Mouse (Mus musculus): ENCODE results near the gene Hist1h4i. TPM values are rescaled to one million over a fixed set of nuclear protein-coding genes. Genes with fewer than 3 reads are reported as not detected.

The Hist1h4i gene
- polyA plus RNA-seq, 2 experiments = 36.5 to 87.2 TPM

DNA sequence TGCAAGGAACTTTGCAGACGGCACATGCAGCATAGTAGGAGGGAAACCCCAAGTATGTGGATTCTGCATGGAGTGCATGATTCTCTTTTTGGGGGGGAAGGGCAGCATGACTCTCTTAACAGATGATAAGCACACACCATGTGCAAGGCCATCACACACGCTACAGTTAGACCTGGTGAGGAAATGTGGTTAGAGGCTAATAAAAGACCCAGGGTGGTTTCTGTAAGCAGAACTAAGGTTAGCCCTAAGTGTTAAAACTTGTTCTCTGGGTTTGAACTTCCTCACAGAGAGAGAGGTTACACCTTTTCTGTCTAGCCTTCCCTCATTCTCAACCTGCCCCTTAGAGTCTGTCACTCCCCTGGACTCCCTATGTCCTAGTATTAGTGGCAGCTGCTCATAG is 39.8 kb downstream of the Hist1h4i start:
- ATAC-seq (ENCODE audit: insufficient read depth) (no peak), DNase-seq (ENCODE audit: low read depth in 3 of 3, low spot score in 3 of 3) (no peak)
- no peak overlapping the region for H3K9ac ChIP-seq (replicated peaks)
- peaks cover 88% of the 10 kb centered on the region for H3K27me3 ChIP-seq (ENCODE audit: control insufficient read depth, insufficient read depth, low read length)
- peaks cover 0 to 19% of the 10 kb centered on the region in 2 experiments; a peak in 3 of 4 replicates for H3K4me1 ChIP-seq (replicated peaks; ENCODE audit: control insufficient read depth in 2 of 2, insufficient read depth in 2 of 2, low read length in 1 of 2)
- TF ChIP-seq CTCF (IDR thresholded peaks at IDR 0.05; ENCODE audit: low read depth) = no peak
- TF ChIP-seq EP300 (IDR thresholded peaks at IDR 0.05; ENCODE audit: low read depth) = no peak
- H3K4me3 ChIP-seq (ENCODE audit: insufficient read depth in 1 of 2, low read depth in 2 of 2, low read length in 2 of 2) = no peak overlapping the region
- H3K36me3 ChIP-seq (replicated peaks; ENCODE audit: control insufficient read depth, insufficient read depth, low read depth) = no peaks in the 10 kb centered on the region
- H3K9me3 ChIP-seq (ENCODE audit: control insufficient read depth, low read length) = no peaks in the 10 kb centered on the region
- no peak overlapping the region for H3K27ac ChIP-seq
- 21% methylated on average over 2 of the region's 2 CpGs for WGBS (ENCODE audit: insufficient replicate concordance)
- 0 out of 2 replicates have a peak overlapping the region, but pooled peaks have one; percentile 15 for H3K4me2 ChIP-seq (ENCODE audit: low read depth)

DNA sequence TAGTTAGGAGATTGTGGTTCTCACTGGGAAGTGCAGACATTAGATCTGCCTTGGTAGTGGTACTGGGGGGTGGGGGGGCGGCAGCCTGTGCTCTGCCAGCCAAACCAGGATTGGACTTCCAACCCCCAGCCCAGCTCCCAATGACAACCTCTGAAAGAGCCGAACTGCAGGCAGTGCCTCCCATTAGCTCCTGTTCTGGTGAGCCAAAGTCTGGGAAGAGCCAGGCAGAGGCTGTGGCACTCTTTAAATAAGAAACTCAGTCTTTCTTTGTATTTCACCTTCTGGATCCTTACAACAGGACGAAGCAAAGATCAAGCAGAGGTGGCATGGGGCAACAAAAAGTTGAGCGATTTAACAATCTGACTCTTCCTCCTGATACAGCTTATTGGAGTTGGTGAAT is 42.0 kb downstream of the Hist1h4i start:
- TF ChIP-seq CTCF (IDR thresholded peaks at IDR 0.05; ENCODE audit: low read depth) (no peak), EP300 (IDR thresholded peaks at IDR 0.05; ENCODE audit: low read depth) (no peak)
- no peaks in the 10 kb centered on the region for H3K36me3 ChIP-seq (replicated peaks; ENCODE audit: control insufficient read depth, insufficient read depth, low read depth)
- WGBS (ENCODE audit: insufficient replicate concordance) = 49% methylated on average over 4 of the region's 4 CpGs
- no peak overlapping the region for H3K4me2 ChIP-seq (ENCODE audit: low read depth)
- ATAC-seq (ENCODE audit: insufficient read depth) (no peak), DNase-seq (ENCODE audit: low read depth in 3 of 3, low spot score in 3 of 3) (no peak)
- peaks cover 78% of the 10 kb centered on the region for H3K27me3 ChIP-seq (ENCODE audit: control insufficient read depth, insufficient read depth, low read length)
- H3K4me1 ChIP-seq (replicated peaks; ENCODE audit: control insufficient read depth in 2 of 2, insufficient read depth in 2 of 2, low read length in 1 of 2) = peaks cover 0 to 27% of the 10 kb centered on the region in 2 experiments; a peak in 3 of 4 replicates
- H3K9me3 ChIP-seq (ENCODE audit: control insufficient read depth, low read length) = no peaks in the 10 kb centered on the region
- no peak overlapping the region for H3K9ac ChIP-seq (replicated peaks)
- no peak overlapping the region for H3K27ac ChIP-seq
- no peak overlapping the region for H3K4me3 ChIP-seq (ENCODE audit: insufficient read depth in 1 of 2, low read depth in 2 of 2, low read length in 2 of 2)

DNA sequence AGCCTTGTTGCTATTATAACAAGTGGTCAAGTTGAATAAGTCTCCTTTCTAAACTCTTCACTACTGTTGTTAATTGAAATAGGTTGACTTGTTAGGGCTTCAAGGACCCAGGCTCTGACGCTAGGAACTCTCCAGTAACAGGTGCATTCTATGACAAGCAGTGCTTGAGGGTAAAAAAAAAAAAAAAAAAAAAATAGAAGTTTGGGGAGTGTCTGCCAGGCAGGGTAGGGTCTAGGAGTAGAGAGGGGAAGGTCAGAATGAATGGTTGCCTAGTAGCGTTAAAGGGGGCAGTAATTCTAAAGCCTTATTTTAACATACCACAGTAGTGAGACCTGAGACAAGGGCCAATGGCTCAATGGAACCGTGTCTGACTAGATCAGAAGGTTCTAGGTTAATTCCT is 42.8 kb downstream of the Hist1h4i start:
- TF ChIP-seq EP300 (IDR thresholded peaks at IDR 0.05; ENCODE audit: low read depth) = no peak
- TF ChIP-seq CTCF (IDR thresholded peaks at IDR 0.05; ENCODE audit: low read depth) = no peak
- 37% methylated on average over 3 of the region's 3 CpGs for WGBS (ENCODE audit: insufficient replicate concordance)
- peaks cover 70% of the 10 kb centered on the region for H3K27me3 ChIP-seq (ENCODE audit: control insufficient read depth, insufficient read depth, low read length)

DNA sequence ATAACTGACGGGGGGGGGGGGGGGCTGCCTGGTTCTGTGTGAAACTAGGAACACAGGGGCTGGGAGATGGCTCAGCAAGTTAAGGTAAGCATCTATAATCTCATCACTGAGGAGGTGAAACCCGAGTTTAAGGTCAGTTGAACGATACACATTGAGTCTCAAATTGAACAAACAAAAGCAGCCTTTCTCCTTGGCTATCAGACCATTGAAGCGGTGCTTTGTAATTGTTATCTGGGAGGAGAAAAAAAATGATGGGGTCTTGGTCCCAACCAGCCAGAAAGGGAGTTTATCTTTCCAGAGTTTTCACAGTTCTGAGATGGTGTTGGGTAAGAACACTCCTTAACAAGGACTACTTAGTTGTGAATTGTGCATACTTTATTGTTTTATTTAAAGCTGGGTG is 43.3 kb downstream of the Hist1h4i start:
- no peak overlapping the region for H3K9ac ChIP-seq (replicated peaks)
- TF ChIP-seq CTCF (IDR thresholded peaks at IDR 0.05; ENCODE audit: low read depth) = no peak
- TF ChIP-seq EP300 (IDR thresholded peaks at IDR 0.05; ENCODE audit: low read depth) = no peak
- ATAC-seq (ENCODE audit: insufficient read depth) (no peak), DNase-seq (ENCODE audit: low read depth in 3 of 3, low spot score in 3 of 3) (no peak)
- 20% methylated on average over 4 of the region's 4 CpGs for WGBS (ENCODE audit: insufficient replicate concordance)
- no peak overlapping the region for H3K27ac ChIP-seq
- peak overlapping the region; percentile 74; the same call in 1 of the 2 replicates for H3K4me2 ChIP-seq (ENCODE audit: low read depth)
- no peak overlapping the region for H3K4me3 ChIP-seq (ENCODE audit: insufficient read depth in 1 of 2, low read depth in 2 of 2, low read length in 2 of 2)
- H3K36me3 ChIP-seq (replicated peaks; ENCODE audit: control insufficient read depth, insufficient read depth, low read depth) = no peaks in the 10 kb centered on the region
- H3K27me3 ChIP-seq (ENCODE audit: control insufficient read depth, insufficient read depth, low read length) = peaks cover 66% of the 10 kb centered on the region
- H3K4me1 ChIP-seq (replicated peaks; ENCODE audit: control insufficient read depth in 2 of 2, insufficient read depth in 2 of 2, low read length in 1 of 2) = peaks cover 0 to 27% of the 10 kb centered on the region in 2 experiments; a peak in 3 of 4 replicates
- no peaks in the 10 kb centered on the region for H3K9me3 ChIP-seq (ENCODE audit: control insufficient read depth, low read length)

More for the DNA sequence above, 42.8 kb downstream of the Hist1h4i start:
- Histone ChIP-seq H3K9me3 (ENCODE audit: control insufficient read depth, low read length) (no peaks in the 10 kb centered on the region), H3K4me1 (replicated peaks; ENCODE audit: control insufficient read depth in 2 of 2, insufficient read depth in 2 of 2, low read length in 1 of 2) (peaks cover 0 to 27% of the 10 kb centered on the region in 2 experiments; a peak in 3 of 4 replicates), H3K27ac (no peak overlapping the region), H3K36me3 (replicated peaks; ENCODE audit: control insufficient read depth, insufficient read depth, low read depth) (no peaks in the 10 kb centered on the region), H3K4me3 (ENCODE audit: insufficient read depth in 1 of 2, low read depth in 2 of 2, low read length in 2 of 2) (no peak overlapping the region), H3K4me2 (ENCODE audit: low read depth) (no peak overlapping the region), H3K9ac (replicated peaks) (no peak overlapping the region)
- DNase-seq (ENCODE audit: low read depth in 3 of 3, low spot score in 3 of 3) (no peak), ATAC-seq (ENCODE audit: insufficient read depth) (no peak)

DNA sequence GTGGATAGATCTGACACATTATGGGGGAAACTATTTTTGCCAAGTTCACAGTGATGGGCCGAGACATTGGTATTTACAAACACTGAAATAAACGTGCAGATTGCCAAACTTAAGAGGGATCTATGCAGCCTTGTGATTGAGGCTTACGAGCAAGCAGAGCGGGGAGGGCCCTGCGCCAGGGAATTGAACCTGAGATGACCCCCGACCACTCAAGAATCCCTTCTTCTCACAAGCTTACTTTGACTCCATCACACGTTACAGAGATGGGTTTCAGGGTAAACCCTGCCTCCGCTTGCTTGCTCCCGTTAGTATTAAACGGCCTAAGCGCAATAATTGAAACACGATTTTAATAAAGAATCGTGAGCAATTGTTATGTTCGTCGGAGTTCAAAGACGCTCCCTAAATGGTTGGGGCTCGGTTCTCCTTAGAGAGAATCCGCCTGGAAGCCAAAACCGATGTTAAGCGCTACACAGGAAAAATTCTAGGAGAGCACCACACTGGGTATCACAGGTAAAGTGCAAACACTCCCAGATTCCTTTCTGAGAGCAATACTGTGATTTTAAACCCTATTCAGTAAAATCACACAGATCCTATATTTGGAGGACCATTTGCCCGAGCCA is 43.9 kb downstream of the Hist1h4i start:
- no peak for DNase-seq (ENCODE audit: low read depth in 3 of 3, low spot score in 3 of 3)
- Histone ChIP-seq H3K27me3 (ENCODE audit: control insufficient read depth, insufficient read depth, low read length) (peaks cover 63% of the 10 kb centered on the region), H3K4me1 (replicated peaks; ENCODE audit: control insufficient read depth in 2 of 2, insufficient read depth in 2 of 2, low read length in 1 of 2) (peaks cover 0 to 27% of the 10 kb centered on the region in 2 experiments; a peak in 3 of 4 replicates), H3K27ac (no peak overlapping the region), H3K36me3 (replicated peaks; ENCODE audit: control insufficient read depth, insufficient read depth, low read depth) (no peaks in the 10 kb centered on the region), H3K4me2 (ENCODE audit: low read depth) (peak overlapping the region; percentile 74), H3K4me3 (ENCODE audit: insufficient read depth in 1 of 2, low read depth in 2 of 2, low read length in 2 of 2) (peak overlapping the region; percentile 35 to 55), H3K9me3 (ENCODE audit: control insufficient read depth, low read length) (no peaks in the 10 kb centered on the region), H3K9ac (replicated peaks) (no peak overlapping the region)
- 2% methylated on average over 21 of the region's 21 CpGs for WGBS (ENCODE audit: insufficient replicate concordance)
- TF ChIP-seq EP300 (IDR thresholded peaks at IDR 0.05; ENCODE audit: low read depth) = no peak
- no peak for ATAC-seq (ENCODE audit: insufficient read depth)

Data from liver, embryonic 14.5 days (tissue).